Mouse (Mus musculus): Measurements from ENCODE around the gene Actl6b.

DNA sequence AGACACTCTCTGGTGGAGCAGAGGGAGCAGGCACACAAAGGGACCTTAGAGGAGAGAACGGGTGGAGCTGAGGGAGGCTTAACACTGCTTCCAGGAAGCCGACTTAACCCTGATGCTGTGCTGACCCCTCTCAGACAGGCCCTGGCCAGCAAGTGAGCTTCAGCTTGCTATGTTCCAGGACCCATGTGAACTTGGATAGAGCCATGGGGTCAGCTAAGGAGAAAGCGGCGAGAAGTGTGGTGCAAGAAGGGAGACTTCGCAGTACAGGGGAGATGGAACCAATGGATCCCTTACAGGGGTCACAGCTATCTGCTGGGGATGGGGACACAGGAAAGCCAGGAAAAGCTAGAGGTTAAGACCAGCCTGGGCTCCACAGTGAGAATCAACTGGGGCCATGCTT is 59.8 kb downstream of the Actl6b start:
- TF ChIP-seq POLR2A (IDR thresholded peaks at IDR 0.05; ENCODE audit: low read depth, low read length) (no peak), CTCF (conservative IDR thresholded peaks at IDR 0.05; ENCODE audit: insufficient read depth, insufficient read length, low read depth, low read length) (no peak)
